Mouse (Mus musculus) liver, embryonic 14.5 days (tissue): ENCODE measurements around the gene Mrpl36. TPM values are rescaled to one million over a fixed set of nuclear protein-coding genes. Genes with fewer than 3 reads are reported as not detected.

Source experiments
- ATAC-seq: fragments of 200-750 bp; cut with Nextera tagmentation; 2 replicates; pipeline ENCODE4 v1.8.0; 2017; ENCODE audit warnings: moderate number of reproducible peaks, mild to moderate bottlenecking, moderate library complexity; ENCODE audit not compliant: insufficient read depth
- DNase-seq, 3 experiments: peaks; one replicate each; pipeline ENCODE4 v3.0.0-alpha.2; 2012 to 2013; ENCODE audit warnings: low read depth in 3 of 3, low spot score in 3 of 3
- H3K27ac ChIP-seq: fragments of 300-500 bp; sonication (generic); 2 replicates; pipeline ENCODE4 v1.5.1; 2014; ENCODE audit warnings: moderate library complexity, mild to moderate bottlenecking, control low read depth, inconsistent platforms
- H3K27me3 ChIP-seq: fragments of 300-500 bp; sonication (generic); 2 replicates; pipeline ENCODE4 v1.6.1; 2014; ENCODE audit warnings: mild to moderate bottlenecking, low read length, moderate library complexity; ENCODE audit not compliant: control insufficient read depth, insufficient read depth
- H3K36me3 ChIP-seq: fragments of 300-500 bp; sonication (generic); replicated peaks from 2 replicates; pipeline ENCODE4 v1.6.1; 2014; ENCODE audit warnings: low read depth; ENCODE audit not compliant: control insufficient read depth, insufficient read depth
- H3K4me1 ChIP-seq, 2 experiments: fragments of 200-500 bp in 1 of 2; fragments of 300-500 bp in 1 of 2; sonication (generic) in 1 of 2; replicated peaks; 2 replicates each; pipeline ENCODE4 v1.6.1; 2012 to 2014; ENCODE audit warnings: antibody characterized with exemption in 1 of 2, inconsistent platforms in 1 of 2, low read length in 1 of 2; ENCODE audit not compliant: control insufficient read depth in 2 of 2, insufficient read depth in 2 of 2
- H3K4me2 ChIP-seq: fragments of 300-500 bp; sonication (generic); 2 replicates; pipeline ENCODE4 v1.6.1; 2014; ENCODE audit warnings: low read depth, mild to moderate bottlenecking, control low read depth, moderate library complexity
- H3K4me3 ChIP-seq, 2 experiments: fragments of 200-500 bp in 1 of 2; fragments of 300-500 bp in 1 of 2; sonication (generic) in 1 of 2; 2 replicates each; pipeline ENCODE4 v1.5.1; 2012 to 2014; ENCODE audit warnings: low read depth in 2 of 2, low read length in 2 of 2, mild to moderate bottlenecking in 2 of 2, control low read depth in 1 of 2, inconsistent platforms in 1 of 2, moderate library complexity in 1 of 2; ENCODE audit not compliant: insufficient read depth in 1 of 2
- H3K9ac ChIP-seq: fragments of 300-500 bp; sonication (generic); replicated peaks from 2 replicates; pipeline ENCODE4 v1.6.1; 2014; ENCODE audit warnings: mild to moderate bottlenecking, control low read depth, moderate library complexity
- H3K9me3 ChIP-seq: fragments of 300-500 bp; sonication (generic); 2 replicates; pipeline ENCODE4 v1.6.1; 2016; ENCODE audit warnings: low read length, mixed read lengths; ENCODE audit not compliant: control insufficient read depth
- CTCF ChIP-seq: IDR thresholded peaks from 2 replicates; pipeline ENCODE4 v1.5.1; 2016; ENCODE audit warnings: antibody characterized with exemption, low read depth, control low read depth
- EP300 ChIP-seq: IDR thresholded peaks from 2 replicates; pipeline ENCODE4 v1.6.1; 2016; ENCODE audit warnings: antibody characterized with exemption, low read depth
- WGBS: fragments of 180-500 bp; shearing (Covaris S2); extraction: QIAGEN DNeasy Blood & Tissue Kit; methylation state at CpG from one replicate; pipeline ENCODE4 v1.1.7; 2014; ENCODE audit not compliant: insufficient replicate concordance; 5-methylcytosine and 5-hydroxymethylcytosine counted together
- polyA plus RNA-seq, 2 experiments: library from polyadenylated mRNA; depleted of rRNA in 1 of 2; stranded (reverse) in 1 of 2; unstranded in 1 of 2; fragments of >200 nt; fragmentation: Nextera tagmentation in 1 of 2; extraction: Ambion mirVana in 1 of 2; gene quantifications; 2 replicates each; pipeline versions ENCODE4 v1.2.1 to v1.2.3; 2012 to 2014

The Mrpl36 gene
- polyA plus RNA-seq, 2 experiments: 52.4 to 86.7 TPM

DNA sequence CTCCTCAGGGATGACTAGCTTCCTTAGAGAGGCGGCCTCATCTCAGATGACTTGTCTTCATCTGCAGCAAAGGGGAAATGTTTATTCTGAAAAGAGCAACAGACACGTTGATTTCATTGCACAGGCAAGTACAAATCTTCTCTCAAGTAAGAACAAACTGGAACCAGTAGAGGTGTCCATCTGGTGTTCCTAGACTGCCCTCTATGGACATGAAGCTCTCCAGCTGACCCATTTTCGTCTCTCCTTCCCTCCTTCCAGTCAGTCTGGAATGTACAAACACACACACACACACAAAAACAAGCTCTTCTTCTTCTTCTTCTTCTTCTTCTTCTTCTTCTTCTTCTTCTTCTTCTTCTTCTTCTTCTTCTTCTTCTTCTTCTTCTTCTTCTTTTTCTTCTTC, 23.6 kb downstream of the Mrpl36 start:
- no peak for TF ChIP-seq CTCF
- TF ChIP-seq EP300: no peak
- no peaks in the 10 kb centered on the region for H3K9me3 ChIP-seq
- 34% methylated on average over 3 of the region's 3 CpGs for WGBS
- H3K27me3 ChIP-seq: no peaks in the 10 kb centered on the region; the same call in 1 of the 2 replicates
- ATAC-seq (no peak), DNase-seq (no peak)
- no peaks in the 10 kb centered on the region for H3K36me3 ChIP-seq
- no peak overlapping the region for H3K4me2 ChIP-seq
- peaks cover 3 to 8% of the 10 kb centered on the region in 2 experiments; a peak in 3 of 4 replicates for H3K4me1 ChIP-seq
- no peak overlapping the region for H3K27ac ChIP-seq
- H3K4me3 ChIP-seq: no peak overlapping the region
- no peak overlapping the region for H3K9ac ChIP-seq

DNA sequence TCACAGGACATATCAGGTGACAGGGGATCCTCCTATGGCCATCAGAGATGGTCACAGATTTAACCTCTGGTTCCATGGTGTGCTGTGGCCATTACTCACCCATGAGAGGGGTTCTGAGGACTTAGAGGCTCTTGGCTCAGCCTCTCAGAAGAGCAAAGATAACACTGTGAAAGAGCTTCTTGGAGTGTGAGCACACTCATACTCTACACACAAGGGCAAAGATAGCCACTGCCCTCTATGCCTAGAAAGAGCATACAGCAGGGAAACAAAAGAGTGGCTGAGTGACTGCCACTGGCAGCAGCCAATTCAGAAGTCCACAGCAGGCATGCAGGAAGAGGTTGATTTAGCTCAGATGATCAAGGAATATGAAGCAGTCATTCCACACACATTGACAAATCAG, 24.2 kb downstream of the Mrpl36 start:
- ATAC-seq (no peak), DNase-seq (no peak)
- Histone ChIP-seq H3K4me2 (no peak overlapping the region), H3K4me3 (no peak overlapping the region), H3K27ac (no peak overlapping the region), H3K9ac (no peak overlapping the region), H3K27me3 (no peaks in the 10 kb centered on the region; the same call in 1 of the 2 replicates), H3K9me3 (no peaks in the 10 kb centered on the region), H3K4me1 (peaks cover 3 to 8% of the 10 kb centered on the region in 2 experiments; a peak in 3 of 4 replicates), H3K36me3 (no peaks in the 10 kb centered on the region)
- TF ChIP-seq CTCF (no peak), EP300 (no peak)

DNA sequence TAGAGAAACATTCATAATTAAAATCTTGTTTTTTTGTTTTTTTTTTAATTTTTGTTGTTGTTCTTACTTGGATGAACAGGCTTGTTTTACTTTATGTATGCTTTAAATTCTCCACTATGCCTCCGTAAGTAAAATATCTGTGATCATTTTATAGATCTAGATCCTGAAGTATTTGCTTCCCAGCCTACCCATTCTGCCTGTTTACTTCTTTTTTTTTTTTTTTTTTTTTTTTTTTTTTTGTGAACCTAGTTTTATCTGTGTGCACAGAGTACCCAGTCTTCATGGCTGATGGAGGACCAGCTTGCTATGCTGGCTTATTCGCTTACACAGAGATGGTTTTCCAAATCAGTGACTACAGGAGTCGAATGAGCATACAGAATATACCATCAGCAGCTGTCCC, 28.8 kb downstream of the Mrpl36 start:
- H3K27me3 ChIP-seq: no peaks in the 10 kb centered on the region; the same call in 1 of the 2 replicates
- 57% methylated on average over 3 of the region's 3 CpGs for WGBS
- no peaks in the 10 kb centered on the region for H3K9me3 ChIP-seq
- no peak overlapping the region for H3K4me3 ChIP-seq
- H3K9ac ChIP-seq: no peak overlapping the region
- ATAC-seq (no peak), DNase-seq (no peak)
- TF ChIP-seq CTCF (no peak), EP300 (no peak)
- no peaks in the 10 kb centered on the region for H3K4me1 ChIP-seq
- no peaks in the 10 kb centered on the region for H3K36me3 ChIP-seq
- no peak overlapping the region for H3K27ac ChIP-seq
- no peak overlapping the region for H3K4me2 ChIP-seq

DNA sequence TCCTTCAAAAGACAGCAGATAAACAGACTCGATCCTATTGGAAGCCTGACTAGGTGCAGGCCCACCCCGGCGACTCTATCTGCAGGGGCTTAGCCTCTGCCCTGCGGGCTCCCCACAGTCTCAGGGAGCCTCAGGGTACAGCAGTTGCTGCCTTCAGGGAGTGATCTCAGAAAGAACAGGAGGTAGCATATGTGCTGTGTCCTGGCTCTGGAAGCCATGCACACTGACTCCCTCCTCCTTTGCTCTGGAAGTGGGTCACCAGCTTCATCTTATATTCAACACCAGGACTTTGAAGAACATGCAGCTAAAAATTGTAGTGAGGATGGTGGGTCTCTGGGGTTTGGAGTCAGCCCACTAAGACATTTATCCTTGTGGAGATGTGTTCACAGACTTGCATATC, 45.1 kb downstream of the Mrpl36 start:
- no peak overlapping the region for H3K4me2 ChIP-seq
- DNase-seq (no peak), ATAC-seq (no peak)
- no peaks in the 10 kb centered on the region for H3K36me3 ChIP-seq
- H3K4me1 ChIP-seq: no peaks in the 10 kb centered on the region
- H3K9ac ChIP-seq: no peak overlapping the region
- no peaks in the 10 kb centered on the region for H3K9me3 ChIP-seq
- H3K4me3 ChIP-seq: no peak overlapping the region
- no peak overlapping the region for H3K27ac ChIP-seq
- WGBS: 52% methylated on average over 4 of the region's 4 CpGs
- TF ChIP-seq EP300: no peak
- no peak for TF ChIP-seq CTCF
- no peaks in the 10 kb centered on the region for H3K27me3 ChIP-seq

DNA sequence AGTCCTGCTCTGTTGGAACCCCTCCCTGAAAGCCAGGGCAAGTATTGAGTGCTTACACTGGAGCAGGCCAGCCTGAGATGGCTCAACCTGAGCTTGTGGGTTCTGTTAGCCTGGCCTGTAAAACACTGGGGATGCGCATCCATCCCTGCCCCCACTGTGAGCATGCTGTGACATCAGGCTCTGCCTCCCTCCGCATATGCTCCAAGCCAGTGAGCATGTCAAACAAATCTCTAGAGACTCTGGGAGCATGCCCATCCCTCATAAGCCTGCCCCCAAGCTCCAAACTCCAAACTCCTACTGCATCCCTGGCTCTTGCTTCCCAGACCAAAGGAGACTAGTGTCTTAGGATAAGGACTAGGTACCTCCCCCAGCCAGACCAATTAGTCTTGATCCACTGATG, 46.3 kb downstream of the Mrpl36 start:
- H3K9ac ChIP-seq: no peak overlapping the region
- H3K4me1 ChIP-seq: no peaks in the 10 kb centered on the region
- H3K36me3 ChIP-seq: no peaks in the 10 kb centered on the region
- H3K27me3 ChIP-seq: no peaks in the 10 kb centered on the region
- H3K4me2 ChIP-seq: no peak overlapping the region
- TF ChIP-seq CTCF: no peak
- TF ChIP-seq EP300: no peak
- no peak overlapping the region for H3K4me3 ChIP-seq
- no peak overlapping the region for H3K27ac ChIP-seq
- no peaks in the 10 kb centered on the region for H3K9me3 ChIP-seq
- ATAC-seq (no peak), DNase-seq (no peak)
- WGBS: 72% methylated on average over 2 of the region's 2 CpGs
